Mouse (Mus musculus): ENCODE measurements around the gene Mpped2.

DNA sequence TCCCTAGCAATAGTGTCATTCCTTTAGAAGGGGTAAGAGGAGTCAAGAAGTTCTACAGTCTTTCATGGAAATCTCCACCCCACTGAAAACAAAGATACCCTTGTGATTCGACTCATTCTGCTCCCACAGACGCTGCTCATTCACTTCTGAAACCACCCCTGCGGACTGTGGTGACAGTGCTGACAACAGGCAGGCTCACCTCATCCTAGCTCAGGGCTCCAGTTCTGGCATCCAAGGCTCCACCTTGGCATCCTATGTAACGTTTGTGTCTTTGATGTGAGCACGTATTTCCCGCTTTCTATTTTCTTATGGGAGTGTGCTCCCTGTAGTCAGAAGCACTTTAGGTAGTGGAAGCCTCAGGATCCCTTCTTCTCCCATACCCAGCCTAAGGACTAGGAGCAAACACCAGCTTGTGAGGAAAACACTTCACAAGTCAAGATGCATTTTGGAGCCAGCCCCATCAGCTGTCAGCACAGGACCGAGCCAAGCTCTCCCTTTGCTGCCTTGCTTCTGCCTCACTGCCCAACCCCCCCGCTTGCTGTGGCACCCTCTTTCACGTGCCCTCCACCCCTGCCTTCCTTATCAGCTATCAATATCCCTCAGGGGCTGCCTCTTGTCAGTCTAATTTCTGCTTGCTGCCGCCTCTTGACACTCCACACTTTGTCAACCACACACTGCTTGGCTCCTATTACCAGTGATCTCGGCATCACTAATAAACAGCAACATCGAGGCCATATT, 135.7 kb downstream of the Mpped2 start:
- TF ChIP-seq CTCF (IDR thresholded peaks at IDR 0.05; ENCODE audit: insufficient read depth, low read depth, low read length) (no peak), POLR2A (IDR thresholded peaks at IDR 0.05; ENCODE audit: insufficient read depth, low read depth, low read length) (no peak)
